Mouse (Mus musculus): ENCODE measurements at regions not wholly inside any gene's neighbourhood (a gene's known extent, or its start where the extent isn't known, plus 50 kb on each side); places are given as distances from the start of the nearest gene placed in this dataset.
A peak's percentile ranks its signal among the peaks of the same experiment; 100 is the strongest.

DNA sequence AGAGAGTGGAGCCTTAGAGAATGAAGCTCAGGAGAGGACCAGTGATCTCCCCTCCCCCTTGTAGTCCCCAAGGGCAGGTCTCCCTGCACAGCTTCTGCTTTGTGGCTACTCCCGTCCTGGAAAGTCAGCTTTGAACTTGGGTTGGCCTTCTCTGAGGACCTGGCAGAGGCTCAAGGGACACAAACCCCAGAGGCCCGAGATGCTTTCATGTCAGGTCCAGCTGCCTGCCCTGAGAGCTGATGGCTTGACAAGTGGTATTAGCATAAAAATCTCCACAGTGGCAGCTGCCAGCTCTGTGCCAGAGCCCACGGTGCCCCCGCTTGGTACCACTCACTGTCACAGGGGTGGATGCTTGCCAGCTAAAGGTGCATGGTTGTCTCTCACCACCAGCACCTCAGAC, 173.8 kb upstream of the Gm4791 start:
- Histone ChIP-seq H3K4me1 (ENCODE audit: insufficient read depth) (no peaks in the 10 kb centered on the region), H3K36me3 (ENCODE audit: insufficient read depth) (no peaks in the 10 kb centered on the region), H3K27me3 (ENCODE audit: insufficient read depth, low read length) (no peaks in the 10 kb centered on the region), H3K9me3 (ENCODE audit: low read depth, low read length) (no peaks in the 10 kb centered on the region), H3K4me3 (ENCODE audit: low read depth, low read length) (no peak overlapping the region), H3K27ac (ENCODE audit: low read depth) (no peak overlapping the region), H3K4me2 (no peak overlapping the region), H3K9ac (no peak overlapping the region)
- DNase-seq (no peak), ATAC-seq (ENCODE audit: insufficient read depth) (no peak)
- WGBS: 39% methylated on average over 4 of the region's 4 CpGs
- TF ChIP-seq CTCF (IDR thresholded peaks at IDR 0.05; ENCODE audit: low read depth): no peak

DNA sequence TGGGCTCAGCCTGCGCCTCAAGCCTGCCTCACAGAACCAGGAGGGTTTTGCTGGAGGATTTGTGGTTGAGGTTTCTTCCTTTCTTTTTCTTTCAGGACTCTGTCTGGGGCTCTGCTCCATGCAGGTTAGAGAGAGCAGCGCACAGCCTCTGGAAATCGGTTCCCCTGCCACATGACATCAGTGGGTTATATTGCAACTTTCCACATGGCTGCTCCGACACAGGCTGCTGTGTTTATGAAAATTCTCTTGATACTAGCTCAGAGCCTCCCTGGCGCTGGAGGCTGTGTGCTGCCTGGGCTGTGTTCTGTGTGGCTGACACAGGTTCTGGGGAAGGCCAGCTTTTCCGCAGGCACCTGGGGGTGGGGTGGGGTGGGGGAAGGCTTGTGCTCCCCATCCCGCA, 178.7 kb upstream of the Gm4791 start:
- H3K27ac ChIP-seq (ENCODE audit: low read depth): no peak overlapping the region
- no peaks in the 10 kb centered on the region for H3K27me3 ChIP-seq (ENCODE audit: insufficient read depth, low read length)
- TF ChIP-seq CTCF (IDR thresholded peaks at IDR 0.05; ENCODE audit: low read depth): no peak
- no peaks in the 10 kb centered on the region for H3K9me3 ChIP-seq (ENCODE audit: low read depth, low read length)
- WGBS: 58% methylated on average over 7 of the region's 7 CpGs
- H3K4me1 ChIP-seq (ENCODE audit: insufficient read depth): no peaks in the 10 kb centered on the region
- ATAC-seq (ENCODE audit: insufficient read depth): no peak
- no peak overlapping the region for H3K9ac ChIP-seq
- H3K4me3 ChIP-seq (ENCODE audit: low read depth, low read length): no peak overlapping the region
- DNase-seq: no peak
- H3K4me2 ChIP-seq: no peak overlapping the region
- no peaks in the 10 kb centered on the region for H3K36me3 ChIP-seq (ENCODE audit: insufficient read depth)

GRCm38 (mm10) chr9:46819376-46819775, 179.2 kb upstream of the Gm4791 start:
- TF ChIP-seq CTCF (IDR thresholded peaks at IDR 0.05; ENCODE audit: low read depth): no peak
- H3K27me3 ChIP-seq (ENCODE audit: insufficient read depth, low read length): no peaks in the 10 kb centered on the region
- ATAC-seq (ENCODE audit: insufficient read depth) (no peak), DNase-seq (no peak)
- no peaks in the 10 kb centered on the region for H3K4me1 ChIP-seq (ENCODE audit: insufficient read depth)
- 41% methylated on average over 6 of the region's 6 CpGs for WGBS
- H3K4me3 ChIP-seq (ENCODE audit: low read depth, low read length): no peak overlapping the region
- no peaks in the 10 kb centered on the region for H3K36me3 ChIP-seq (ENCODE audit: insufficient read depth)
- no peak overlapping the region for H3K27ac ChIP-seq (ENCODE audit: low read depth)
- no peak overlapping the region for H3K9ac ChIP-seq
- no peaks in the 10 kb centered on the region for H3K9me3 ChIP-seq (ENCODE audit: low read depth, low read length)
- H3K4me2 ChIP-seq: no peak overlapping the region

- no peaks in the 10 kb centered on the region for H3K27me3 ChIP-seq (ENCODE audit: insufficient read depth, low read length)
- DNase-seq (peak; percentile 61), ATAC-seq (ENCODE audit: insufficient read depth) (no peak)
- H3K4me1 ChIP-seq (ENCODE audit: insufficient read depth): no peaks in the 10 kb centered on the region
- no peak overlapping the region for H3K27ac ChIP-seq (ENCODE audit: low read depth)
- no peak overlapping the region for H3K4me2 ChIP-seq
- no peaks in the 10 kb centered on the region for H3K9me3 ChIP-seq (ENCODE audit: low read depth, low read length)
- H3K4me3 ChIP-seq (ENCODE audit: low read depth, low read length): no peak overlapping the region
- no peak for TF ChIP-seq CTCF (IDR thresholded peaks at IDR 0.05; ENCODE audit: low read depth)
- no peaks in the 10 kb centered on the region for H3K36me3 ChIP-seq (ENCODE audit: insufficient read depth)
- H3K9ac ChIP-seq: no peak overlapping the region
- 61% methylated on average over 5 of the region's 5 CpGs for WGBS
These were observed 182.4 kb upstream of the Gm4791 start for GRCm38 (mm10) chr9:46816126-46816525.

DNA sequence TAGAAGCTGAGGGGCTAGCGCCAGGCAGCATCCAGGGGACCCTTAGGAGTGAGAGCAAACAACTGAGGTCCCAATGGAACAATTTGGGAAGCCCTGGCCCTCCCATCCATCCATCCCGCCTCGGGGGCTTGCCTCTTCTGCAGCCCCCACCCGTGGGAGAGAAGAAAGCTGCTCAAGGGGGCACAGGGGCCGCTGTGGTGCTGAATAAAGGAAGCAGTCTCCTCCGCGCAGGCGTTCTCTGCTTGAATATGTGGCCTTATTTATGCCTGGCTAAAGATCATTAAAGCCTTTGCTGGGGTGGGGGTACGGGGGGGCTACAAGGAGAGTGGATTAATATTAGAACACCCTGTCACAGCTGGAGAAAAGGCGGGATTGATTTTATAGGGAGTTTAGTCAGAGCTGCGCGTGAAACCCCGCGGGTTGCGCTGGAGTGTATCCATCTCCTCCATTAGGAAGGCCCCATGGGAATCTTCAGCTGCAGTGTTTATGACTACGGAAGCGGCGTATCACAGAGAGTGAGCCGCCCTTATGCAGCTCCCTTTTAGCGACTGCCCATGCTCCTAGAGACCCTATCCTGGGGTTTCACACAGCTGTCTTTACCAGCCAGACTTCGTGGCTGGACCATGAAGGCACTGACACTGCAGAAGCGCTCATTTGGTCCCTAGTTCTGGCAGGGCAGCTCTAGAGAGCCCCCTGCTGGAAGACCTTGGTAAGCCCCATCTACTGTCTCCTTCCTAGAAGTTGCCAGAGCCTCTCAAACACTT, 183.9 kb upstream of the Gm4791 start:
- WGBS: 11% methylated on average over 22 of the region's 22 CpGs
- no peaks in the 10 kb centered on the region for H3K4me1 ChIP-seq (ENCODE audit: insufficient read depth)
- peak; percentile 89 for DNase-seq
- peak overlapping the region; percentile 22; the same call in 1 of the 2 replicates for H3K4me3 ChIP-seq (ENCODE audit: low read depth, low read length)
- ATAC-seq (ENCODE audit: insufficient read depth): peak; percentile 73; the same call in 1 of the 2 replicates
- no peaks in the 10 kb centered on the region for H3K27me3 ChIP-seq (ENCODE audit: insufficient read depth, low read length)
- H3K27ac ChIP-seq (ENCODE audit: low read depth): no peak overlapping the region
- H3K36me3 ChIP-seq (ENCODE audit: insufficient read depth): no peaks in the 10 kb centered on the region
- no peaks in the 10 kb centered on the region for H3K9me3 ChIP-seq (ENCODE audit: low read depth, low read length)
- peak; percentile 87 for TF ChIP-seq CTCF (IDR thresholded peaks at IDR 0.05; ENCODE audit: low read depth)
- H3K9ac ChIP-seq: peak overlapping the region; percentile 17; the same call in 1 of the 2 replicates
- H3K4me2 ChIP-seq: peak overlapping the region; percentile 60

GRCm38 (mm10) chr9:46810266-46810665, 188.3 kb upstream of the Gm4791 start:
- no peak for TF ChIP-seq CTCF (IDR thresholded peaks at IDR 0.05; ENCODE audit: low read depth)

GRCm38 (mm10) chr9:46795446-46795845, 203.1 kb upstream of the Gm4791 start:
- H3K27ac ChIP-seq (ENCODE audit: low read depth): no peak overlapping the region
- DNase-seq: no peak
- WGBS: 73% methylated on average over 11 of the region's 11 CpGs
- no peak overlapping the region for H3K4me2 ChIP-seq
- H3K9me3 ChIP-seq (ENCODE audit: low read depth, low read length): no peaks in the 10 kb centered on the region
- H3K36me3 ChIP-seq (ENCODE audit: insufficient read depth): no peaks in the 10 kb centered on the region
- TF ChIP-seq CTCF (IDR thresholded peaks at IDR 0.05; ENCODE audit: low read depth): no peak
- H3K9ac ChIP-seq: no peak overlapping the region
- no peaks in the 10 kb centered on the region for H3K27me3 ChIP-seq (ENCODE audit: insufficient read depth, low read length)
- no peak overlapping the region for H3K4me3 ChIP-seq (ENCODE audit: low read depth, low read length)
- no peak for ATAC-seq (ENCODE audit: insufficient read depth)
- no peaks in the 10 kb centered on the region for H3K4me1 ChIP-seq (ENCODE audit: insufficient read depth)

More at GRCm38 (mm10) chr9:46810266-46810665, 188.3 kb upstream of the Gm4791 start:
- Histone ChIP-seq H3K27ac (ENCODE audit: low read depth) (no peak overlapping the region), H3K4me1 (ENCODE audit: insufficient read depth) (no peaks in the 10 kb centered on the region), H3K4me2 (no peak overlapping the region), H3K27me3 (ENCODE audit: insufficient read depth, low read length) (no peaks in the 10 kb centered on the region), H3K36me3 (ENCODE audit: insufficient read depth) (no peaks in the 10 kb centered on the region), H3K9me3 (ENCODE audit: low read depth, low read length) (no peaks in the 10 kb centered on the region), H3K4me3 (ENCODE audit: low read depth, low read length) (no peak overlapping the region), H3K9ac (no peak overlapping the region)
- DNase-seq: no peak
- ATAC-seq (ENCODE audit: insufficient read depth): no peak
- WGBS: 77% methylated on average over 7 of the region's 7 CpGs

All from lung, embryonic 14.5 days (tissue).